Mouse (Mus musculus) liver (tissue): Measurements from ENCODE around the gene Timm8a2.
"Not testable (repeated sequence)": the region's sequence is repeated elsewhere in the genome, so short reads cannot be mapped to it uniquely, and the experiment has no call there.

Experiments
- DNase-seq: peaks from one replicate; pipeline ENCODE4 v3.0.0-alpha.2; 2020; ENCODE audit warnings: mixed read lengths

The Timm8a2 gene

DNA sequence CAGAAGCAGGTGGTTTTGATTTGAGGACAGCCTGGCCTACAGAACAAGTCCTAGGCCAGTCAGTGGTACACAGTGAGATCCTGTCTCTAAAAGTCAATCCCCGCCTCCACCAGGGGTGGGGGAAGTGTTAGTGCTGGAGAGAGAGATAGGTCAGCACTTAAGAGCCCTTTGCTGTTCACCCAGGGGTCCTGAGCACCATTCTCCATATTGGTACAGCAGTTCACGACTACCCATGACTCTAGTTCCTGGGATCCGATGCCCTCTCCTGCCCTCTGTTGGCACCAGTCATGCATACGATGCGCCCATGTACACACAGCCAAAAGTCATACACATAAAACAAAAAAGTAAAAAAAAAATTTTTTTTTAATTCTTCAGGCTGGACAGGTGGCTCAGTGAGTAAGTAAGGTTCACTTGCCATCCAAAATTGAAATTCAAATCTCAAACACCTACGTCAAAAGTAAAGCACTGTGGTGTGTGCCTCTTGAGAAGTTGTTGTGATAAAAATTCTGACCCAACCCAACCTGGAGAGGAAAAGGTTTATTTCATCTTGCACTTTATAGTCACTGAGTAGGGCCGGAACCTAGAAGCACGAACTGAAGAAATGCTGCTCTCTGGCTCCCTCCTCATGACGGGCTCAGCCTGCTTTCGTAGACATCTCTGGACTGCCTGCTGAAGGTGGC lies 28.1 kb downstream of the Timm8a2 start:
- DNase-seq: no peak

DNA sequence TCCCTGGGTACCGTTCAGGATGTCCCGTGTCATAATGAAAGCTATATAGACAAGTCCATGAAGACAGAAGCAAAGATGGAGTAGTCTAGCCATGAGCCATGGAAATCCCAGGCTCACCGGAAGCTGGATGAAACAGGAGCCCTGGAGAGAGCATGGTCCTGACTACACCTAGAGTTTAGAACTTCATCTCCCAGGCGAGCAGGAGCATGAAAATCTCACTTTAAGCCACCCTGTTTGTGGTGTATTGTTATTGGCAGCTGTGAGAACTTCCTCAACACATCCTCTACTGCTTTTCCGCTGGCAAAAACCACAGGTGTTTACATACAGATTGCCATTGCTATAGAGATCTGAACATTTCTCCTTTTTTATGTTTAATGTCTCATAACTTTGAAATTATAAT lies 29.1 kb downstream of the Timm8a2 start:
- DNase-seq: no peak

- peak; percentile 61 for DNase-seq
Measured at GRCm38 (mm10) chr14:122064519-122064918, 30.0 kb downstream of the Timm8a2 start.

DNA sequence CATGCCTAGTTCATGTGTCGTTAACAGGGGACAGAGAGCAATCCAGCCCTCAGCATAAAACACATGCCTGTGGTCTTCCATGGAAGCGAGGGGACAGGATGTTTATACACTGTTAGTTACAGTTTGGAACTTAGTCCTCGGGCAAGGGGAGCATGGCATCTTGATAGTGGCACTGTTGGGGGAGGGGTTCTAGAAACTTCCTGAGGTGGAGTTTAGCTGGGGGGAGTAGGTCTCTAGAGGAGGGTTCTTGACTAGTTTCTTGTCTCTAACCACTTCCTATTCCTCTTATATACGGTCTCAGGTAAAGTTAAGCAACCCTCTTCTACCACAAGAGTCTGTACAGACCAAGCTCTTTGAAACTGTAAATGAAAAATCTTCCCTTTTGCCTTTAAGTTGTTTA lies 31.8 kb downstream of the Timm8a2 start:
- DNase-seq: no peak

GRCm38 (mm10) chr14:122068036-122068435 lies 33.6 kb downstream of the Timm8a2 start:
- DNase-seq: not testable (repeated sequence)

DNA sequence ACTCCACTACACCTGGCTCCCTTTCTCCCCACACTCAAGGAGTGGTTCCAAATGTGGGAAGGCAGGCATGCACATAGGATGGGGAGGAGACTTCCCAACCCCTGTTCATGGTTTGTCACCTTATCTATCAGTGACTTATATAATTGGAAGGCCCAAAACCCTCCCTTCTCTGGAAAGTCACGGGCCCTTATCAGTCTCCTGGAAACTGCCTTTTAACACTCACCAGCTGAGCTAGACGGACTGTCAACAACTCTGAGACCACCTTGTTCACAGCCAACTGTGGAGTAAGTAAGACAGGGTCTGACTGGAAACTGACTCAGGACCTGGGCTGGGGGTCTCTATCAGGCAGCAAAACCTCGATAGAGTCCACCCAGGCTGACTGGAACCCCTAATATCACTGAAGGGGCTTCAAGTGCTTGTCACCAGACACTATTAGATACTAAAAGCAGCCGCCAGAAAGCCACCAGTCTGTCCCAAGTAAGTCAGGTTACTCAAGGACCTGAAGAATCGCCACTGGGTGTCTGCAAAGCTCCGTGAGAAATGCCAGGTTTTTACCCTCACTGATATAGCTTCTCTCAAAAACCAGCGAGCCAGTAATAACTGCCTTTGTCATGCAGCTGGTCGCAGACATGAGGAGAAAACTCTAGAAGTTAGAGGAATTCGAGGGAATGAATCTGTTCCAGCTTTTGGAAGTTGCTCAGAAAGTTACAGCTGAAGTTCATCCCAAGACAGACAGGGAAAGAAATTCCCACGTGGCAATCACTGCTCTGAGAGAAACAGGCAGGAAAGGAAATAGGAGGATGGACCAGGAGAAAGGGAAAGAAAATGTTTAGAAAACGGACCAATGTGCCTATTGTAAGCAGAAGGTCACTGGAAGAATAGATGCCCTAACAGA lies 34.6 kb downstream of the Timm8a2 start:
- no peak for DNase-seq

DNA sequence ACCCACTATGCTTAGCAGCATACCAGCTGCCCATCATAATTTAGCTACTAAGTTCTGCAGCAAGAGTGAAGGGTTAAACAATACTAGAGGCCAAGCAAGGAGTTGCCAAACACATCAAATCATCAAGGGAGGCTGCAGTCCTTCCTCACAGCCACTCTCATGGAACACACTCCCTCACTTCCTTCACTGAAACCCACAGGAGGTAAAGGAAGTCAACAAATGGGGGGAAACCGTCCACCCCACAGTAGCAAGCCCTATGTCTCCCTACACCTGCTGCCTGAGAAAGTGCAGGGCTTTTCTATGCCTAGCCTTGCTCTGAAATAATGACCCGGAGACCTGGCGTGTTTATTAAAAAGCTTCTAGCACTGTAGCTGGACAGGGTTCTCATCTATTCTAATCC lies 35.5 kb downstream of the Timm8a2 start:
- DNase-seq: no peak

DNA sequence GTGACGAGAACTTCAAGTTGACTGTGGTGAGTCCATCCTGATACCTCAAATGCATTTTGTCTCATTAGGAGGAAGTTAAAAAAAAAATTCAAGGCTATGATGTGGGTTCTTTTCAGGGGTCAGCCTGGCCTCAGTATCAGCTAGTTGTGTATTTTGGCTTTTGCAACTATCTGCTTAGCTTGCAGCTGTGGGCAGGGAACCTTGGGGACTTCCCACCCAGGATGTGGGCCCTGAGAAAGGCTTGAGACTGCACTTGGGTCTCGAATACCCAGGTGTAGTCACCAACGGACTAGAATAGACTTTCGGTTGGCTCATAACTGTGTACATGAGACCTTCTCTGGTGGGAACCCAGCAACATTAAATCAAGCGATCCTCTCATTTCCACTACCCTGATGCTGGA lies 38.9 kb downstream of the Timm8a2 start:
- no peak for DNase-seq

DNA sequence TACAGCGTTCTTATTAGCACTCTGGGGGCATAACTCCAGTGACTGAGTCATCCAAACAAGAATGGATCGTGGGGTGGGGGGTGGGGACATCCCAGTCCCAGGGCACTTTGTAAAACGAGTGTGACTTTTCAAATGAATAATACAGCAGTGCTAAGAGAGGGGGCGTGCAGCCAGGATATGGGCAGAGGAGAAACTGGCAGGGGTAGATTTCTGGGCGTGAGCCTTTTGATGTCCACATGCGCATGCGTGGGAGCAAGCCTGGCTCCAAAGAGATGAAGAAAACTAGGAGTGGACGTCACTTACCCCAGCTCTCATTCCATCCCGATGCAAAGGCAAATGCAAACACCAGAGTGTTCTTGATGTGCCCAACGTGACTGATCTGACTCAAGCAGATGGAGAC lies 39.9 kb downstream of the Timm8a2 start:
- DNase-seq: no peak

- no peak for DNase-seq
Measured at GRCm38 (mm10) chr14:122075485-122076200, 41.2 kb downstream of the Timm8a2 start.

GRCm38 (mm10) chr14:122077017-122077416 lies 42.5 kb downstream of the Timm8a2 start:
- no peak for DNase-seq

DNA sequence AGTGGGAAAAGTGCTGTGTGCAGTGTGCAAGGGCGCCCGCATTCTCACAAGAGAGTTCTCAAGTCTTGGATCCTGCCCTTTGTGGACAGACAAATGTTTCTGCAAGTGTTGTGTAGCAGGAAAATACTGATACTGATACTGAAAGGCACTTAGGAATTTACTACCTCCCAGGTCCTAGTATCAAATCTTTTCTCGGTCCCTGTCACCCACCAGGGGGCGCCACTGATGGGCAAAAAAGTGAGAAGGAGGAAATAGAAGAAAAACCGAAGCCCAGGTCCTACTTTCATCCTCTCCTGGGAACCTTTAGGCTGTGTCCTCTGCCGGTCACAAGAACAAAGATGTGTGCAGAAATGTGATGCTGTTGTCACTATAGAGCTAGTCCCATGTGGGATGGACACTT lies 45.0 kb downstream of the Timm8a2 start:
- DNase-seq: peak; percentile 73

- no peak for DNase-seq
Measured at GRCm38 (mm10) chr14:122079921-122080320, 45.4 kb downstream of the Timm8a2 start.

DNA sequence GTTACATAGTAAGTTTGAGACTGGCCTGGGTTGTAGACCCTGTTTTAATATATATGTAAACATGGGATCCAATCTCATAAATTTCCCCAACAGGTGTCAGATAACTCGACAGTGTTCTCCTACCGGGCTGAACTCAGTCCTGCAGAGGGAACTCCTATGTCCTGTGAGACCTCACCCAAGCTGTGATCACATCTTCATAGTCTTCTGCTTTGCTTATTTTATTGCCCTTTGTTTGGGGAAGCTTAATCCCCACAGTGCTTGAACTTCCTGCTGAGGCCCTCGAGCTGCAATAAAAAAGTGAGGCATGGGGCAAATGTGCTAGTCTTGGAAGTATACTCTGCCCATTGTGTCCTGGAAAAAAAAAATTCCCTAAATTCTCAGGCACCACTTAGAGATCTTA lies 46.8 kb downstream of the Timm8a2 start:
- no peak for DNase-seq

DNA sequence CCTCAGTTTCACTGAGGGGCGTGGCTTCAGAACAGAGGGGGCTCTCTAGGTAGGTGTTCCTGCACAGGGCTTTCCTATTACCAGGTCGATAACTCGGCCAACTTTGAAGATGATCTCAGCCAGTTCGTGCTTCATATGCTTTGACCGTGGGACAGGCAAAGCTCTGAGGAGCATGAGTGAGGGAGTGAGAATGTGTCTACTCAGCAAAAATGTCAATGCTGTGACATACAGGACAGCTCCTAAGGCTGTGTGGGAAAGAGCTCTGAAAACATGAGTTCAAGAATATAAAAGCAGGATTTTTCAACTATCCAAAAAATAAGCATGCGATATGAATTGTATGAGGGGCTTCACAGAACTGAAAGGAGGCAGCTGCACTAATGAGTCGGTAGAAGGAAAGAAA lies 49.0 kb downstream of the Timm8a2 start:
- DNase-seq: no peak

GRCm38 (mm10) chr14:122087956-122088355 lies 53.5 kb downstream of the Timm8a2 start:
- no peak for DNase-seq
